Mouse (Mus musculus) midbrain, embryonic 12.5 days (tissue): ENCODE data around the gene Ttc13. TPM values are rescaled to one million over a fixed set of nuclear protein-coding genes. Genes with fewer than 3 reads are reported as not detected.
A peak's percentile ranks its signal among the peaks of the same experiment; 100 is the strongest.

Experiments used
- ATAC-seq: fragments of 200-750 bp; cut with Nextera tagmentation; 2 replicates; pipeline ENCODE4 v1.8.0; 2017; ENCODE audit warnings: low read depth, moderate TSS enrichment, moderate library complexity; ENCODE audit not compliant: low FRiP score
- H3K27ac ChIP-seq: fragments of 300-500 bp; sonication (generic); replicated peaks from 2 replicates; pipeline ENCODE4 v1.5.1; 2016; ENCODE audit warnings: mild to moderate bottlenecking
- H3K27me3 ChIP-seq: fragments of 300-500 bp; sonication (generic); 2 replicates; pipeline ENCODE4 v1.6.1; 2016; ENCODE audit warnings: mild to moderate bottlenecking
- H3K36me3 ChIP-seq: fragments of 300-500 bp; sonication (generic); 2 replicates; pipeline ENCODE4 v1.6.1; 2016
- H3K4me1 ChIP-seq: fragments of 300-500 bp; sonication (generic); 2 replicates; pipeline ENCODE4 v1.6.1; 2016
- H3K4me2 ChIP-seq: fragments of 300-500 bp; sonication (generic); replicated peaks from 2 replicates; pipeline ENCODE4 v1.6.1; 2016; ENCODE audit warnings: mild to moderate bottlenecking, moderate library complexity
- H3K4me3 ChIP-seq: fragments of 300-500 bp; sonication (generic); 2 replicates; pipeline ENCODE4 v1.5.1; 2016; ENCODE audit warnings: mild to moderate bottlenecking
- H3K9ac ChIP-seq: fragments of 300-500 bp; sonication (generic); replicated peaks from 2 replicates; pipeline ENCODE4 v1.6.1; 2016; ENCODE audit warnings: mild to moderate bottlenecking, moderate library complexity
- H3K9me3 ChIP-seq: fragments of 300-500 bp; sonication (generic); 2 replicates; pipeline ENCODE4 v1.6.1; 2016; ENCODE audit warnings: mild to moderate bottlenecking
- WGBS: fragments of 180-500 bp; shearing (Covaris S2); methylation state at CpG from one replicate; pipeline ENCODE4 v1.1.7; 2016; 5-methylcytosine and 5-hydroxymethylcytosine counted together
- polyA plus RNA-seq: library from polyadenylated mRNA; unstranded; fragments of >200 nt; fragmentation: Nextera tagmentation; extraction: Ambion mirVana; gene quantifications from 2 replicates; pipeline ENCODE4 v1.2.1, GENCODE M21; 2016

Ttc13 gene
- polyA plus RNA-seq, 1 experiment from 2014 or later = 66.6 TPM

GRCm38 (mm10) chr8:124651776-124652175 is 70.0 kb downstream of the Ttc13 start:
- Histone ChIP-seq H3K36me3 (0 out of 2 replicates have a peak, but pooled peaks cover 10% of the 10 kb centered on the region), H3K27ac (no peak overlapping the region), H3K4me3 (no peak overlapping the region), H3K4me1 (peaks cover 6% of the 10 kb centered on the region; the same call in 1 of the 2 replicates), H3K4me2 (no peak overlapping the region), H3K27me3 (no peaks in the 10 kb centered on the region), H3K9ac (no peak overlapping the region), H3K9me3 (no peaks in the 10 kb centered on the region)
- ATAC-seq = no peak
- 91% methylated on average over 20 of the region's 20 CpGs for WGBS

GRCm38 (mm10) chr8:124648311-124648710 is 73.5 kb downstream of the Ttc13 start:
- H3K9ac ChIP-seq = no peak overlapping the region
- no peaks in the 10 kb centered on the region for H3K27me3 ChIP-seq
- H3K4me1 ChIP-seq = peaks cover 16% of the 10 kb centered on the region; the same call in 1 of the 2 replicates
- no peak overlapping the region for H3K4me2 ChIP-seq
- no peaks in the 10 kb centered on the region for H3K9me3 ChIP-seq
- no peak for ATAC-seq
- peak overlapping the region; percentile 42; the same call in 1 of the 2 replicates for H3K27ac ChIP-seq
- peaks cover 16% of the 10 kb centered on the region; the same call in 1 of the 2 replicates for H3K36me3 ChIP-seq
- H3K4me3 ChIP-seq = no peak overlapping the region

DNA sequence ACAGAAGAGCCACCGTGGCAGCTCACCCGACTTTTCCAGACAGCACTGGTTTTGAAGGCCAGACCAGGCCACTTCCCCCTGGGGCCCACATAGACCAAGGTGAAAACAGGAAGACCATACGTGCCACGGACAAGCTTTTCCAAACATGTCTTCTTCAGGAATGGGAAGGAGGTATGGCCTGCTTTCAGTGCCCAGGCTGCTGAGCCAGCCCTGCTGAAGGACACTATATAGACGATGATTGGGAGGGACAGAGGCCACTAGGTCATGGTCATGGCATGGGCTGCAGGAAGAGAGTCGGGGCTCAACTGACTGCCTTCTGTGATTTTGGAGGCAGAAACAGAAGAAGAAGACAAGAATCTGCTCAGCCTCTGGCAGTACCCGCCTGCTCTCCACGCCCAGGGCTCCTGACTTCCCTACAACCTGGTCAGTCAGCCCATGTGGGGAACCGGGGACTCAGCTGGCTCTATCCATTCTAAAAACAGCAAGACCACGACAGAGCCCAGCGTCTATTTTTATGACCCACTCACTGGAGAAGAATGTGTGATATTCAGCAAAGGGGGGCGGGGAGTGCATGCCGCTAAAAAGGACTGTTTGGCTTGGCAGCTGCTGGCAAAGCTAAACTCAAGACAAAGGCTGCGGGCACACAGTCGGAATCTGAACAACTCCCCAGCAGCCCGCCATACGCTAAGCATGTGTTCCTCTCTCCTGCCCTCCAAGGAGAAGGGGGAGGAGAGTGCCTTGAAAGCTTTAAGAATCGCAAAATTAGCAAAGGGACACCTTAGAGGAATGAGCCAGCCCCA is 78.0 kb downstream of the Ttc13 start:
- no peak overlapping the region for H3K4me2 ChIP-seq
- H3K27me3 ChIP-seq = no peaks in the 10 kb centered on the region
- H3K4me3 ChIP-seq = no peak overlapping the region
- no peak for ATAC-seq
- peaks cover 24% of the 10 kb centered on the region for H3K36me3 ChIP-seq
- no peaks in the 10 kb centered on the region for H3K9me3 ChIP-seq
- WGBS = 70% methylated on average over 18 of the region's 18 CpGs
- peak overlapping the region; percentile 32; the same call in 1 of the 2 replicates for H3K27ac ChIP-seq
- H3K9ac ChIP-seq = no peak overlapping the region
- H3K4me1 ChIP-seq = peaks cover 16% of the 10 kb centered on the region; the same call in 1 of the 2 replicates

DNA sequence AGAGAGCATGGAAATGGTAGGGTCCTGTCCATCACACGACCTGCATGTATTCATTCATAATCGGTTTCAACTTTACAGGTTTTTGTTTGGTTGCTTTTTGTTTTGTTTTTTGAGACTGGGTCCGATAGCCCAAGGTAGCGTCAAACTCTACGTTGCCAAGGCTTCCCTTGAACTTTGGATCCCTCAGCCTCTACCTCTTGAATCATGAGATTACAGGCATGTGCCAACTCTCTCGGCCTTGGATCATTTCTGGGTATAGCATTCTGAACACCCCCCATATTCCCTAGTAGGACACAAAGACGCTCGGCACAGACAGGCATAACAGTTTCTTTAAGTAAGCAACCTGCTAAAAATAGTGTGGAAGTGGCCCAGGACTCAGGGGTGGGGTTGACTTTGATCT is 80.2 kb downstream of the Ttc13 start:
- Histone ChIP-seq H3K27me3 (no peaks in the 10 kb centered on the region), H3K4me3 (no peak overlapping the region), H3K4me2 (no peak overlapping the region), H3K36me3 (peaks cover 45% of the 10 kb centered on the region), H3K9me3 (no peaks in the 10 kb centered on the region), H3K4me1 (0 out of 2 replicates have a peak, but pooled peaks cover 10% of the 10 kb centered on the region), H3K9ac (no peak overlapping the region), H3K27ac (no peak overlapping the region)
- no peak for ATAC-seq
- 95% methylated on average over 8 of the region's 8 CpGs for WGBS

GRCm38 (mm10) chr8:124635247-124635502 is 86.6 kb downstream of the Ttc13 start:
- no peak overlapping the region for H3K4me3 ChIP-seq
- ATAC-seq = no peak
- H3K27ac ChIP-seq = no peak overlapping the region
- H3K4me2 ChIP-seq = no peak overlapping the region
- peaks cover 2% of the 10 kb centered on the region; the same call in 1 of the 2 replicates for H3K4me1 ChIP-seq
- no peaks in the 10 kb centered on the region for H3K27me3 ChIP-seq
- peaks cover 44% of the 10 kb centered on the region for H3K36me3 ChIP-seq
- H3K9ac ChIP-seq = no peak overlapping the region
- no peaks in the 10 kb centered on the region for H3K9me3 ChIP-seq
- WGBS = 87% methylated on average over 8 of the region's 8 CpGs

DNA sequence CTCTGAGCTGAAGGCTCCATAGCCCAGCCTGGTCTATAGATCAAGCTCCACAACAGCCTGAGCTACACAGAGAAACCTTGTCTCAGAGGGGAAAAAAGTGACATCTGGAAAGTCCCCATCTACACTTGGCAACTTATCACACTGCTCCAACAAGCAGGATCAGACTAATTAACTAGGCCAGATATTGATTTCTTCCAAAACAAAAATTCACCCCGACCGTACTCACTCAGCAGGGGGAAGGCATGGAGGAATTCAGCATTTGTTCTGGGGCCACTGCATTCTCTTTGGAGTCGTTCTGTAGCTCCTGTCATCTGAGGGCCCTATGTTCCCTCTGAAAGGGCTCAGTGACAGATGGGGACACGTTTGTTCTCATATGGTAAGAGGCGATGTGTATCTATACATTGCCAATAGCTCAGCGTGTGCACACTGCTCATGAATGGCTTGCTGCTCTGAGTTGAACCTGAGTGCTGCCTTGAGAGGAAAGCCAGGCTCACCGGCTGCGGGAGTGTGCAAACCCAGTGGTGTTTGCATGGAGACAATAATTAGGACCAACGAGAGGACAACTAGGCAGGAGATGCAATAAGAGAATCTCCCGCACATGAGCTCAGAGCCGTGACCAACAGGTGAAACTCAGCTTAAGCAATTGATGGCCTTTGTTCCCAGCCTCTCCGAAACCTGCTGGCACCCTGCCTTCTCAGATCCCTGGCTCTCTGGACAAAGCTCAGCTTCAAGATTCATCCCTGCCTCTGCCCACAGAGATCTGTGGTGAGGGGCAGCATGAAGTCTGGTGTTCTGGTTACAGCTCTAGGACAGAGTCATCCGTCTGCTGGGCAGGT is 87.2 kb downstream of the Ttc13 start:
- WGBS = 81% methylated on average over 13 of the region's 13 CpGs
- H3K4me1 ChIP-seq = peaks cover 2% of the 10 kb centered on the region; the same call in 1 of the 2 replicates
- H3K9ac ChIP-seq = no peak overlapping the region
- H3K36me3 ChIP-seq = peaks cover 40% of the 10 kb centered on the region
- H3K27me3 ChIP-seq = no peaks in the 10 kb centered on the region
- ATAC-seq = no peak
- no peak overlapping the region for H3K4me2 ChIP-seq
- no peaks in the 10 kb centered on the region for H3K9me3 ChIP-seq
- H3K27ac ChIP-seq = no peak overlapping the region
- H3K4me3 ChIP-seq = no peak overlapping the region

- Histone ChIP-seq H3K27ac (no peak overlapping the region), H3K36me3 (peaks cover 25% of the 10 kb centered on the region), H3K4me2 (no peak overlapping the region), H3K9ac (no peak overlapping the region), H3K4me3 (no peak overlapping the region), H3K4me1 (peaks cover 2% of the 10 kb centered on the region; the same call in 1 of the 2 replicates), H3K9me3 (no peaks in the 10 kb centered on the region), H3K27me3 (no peaks in the 10 kb centered on the region)
- WGBS = 87% methylated on average over 14 of the region's 14 CpGs
- ATAC-seq = no peak
Observed at GRCm38 (mm10) chr8:124633001-124633703, 88.6 kb downstream of the Ttc13 start.

GRCm38 (mm10) chr8:124631966-124632365 is 89.8 kb downstream of the Ttc13 start:
- Histone ChIP-seq H3K4me1 (peaks cover 2% of the 10 kb centered on the region; the same call in 1 of the 2 replicates), H3K9ac (no peak overlapping the region), H3K27ac (no peak overlapping the region), H3K27me3 (no peaks in the 10 kb centered on the region), H3K4me2 (no peak overlapping the region), H3K36me3 (peaks cover 13% of the 10 kb centered on the region), H3K4me3 (no peak overlapping the region), H3K9me3 (no peaks in the 10 kb centered on the region)
- 46% methylated on average over 7 of the region's 7 CpGs for WGBS
- no peak for ATAC-seq

DNA sequence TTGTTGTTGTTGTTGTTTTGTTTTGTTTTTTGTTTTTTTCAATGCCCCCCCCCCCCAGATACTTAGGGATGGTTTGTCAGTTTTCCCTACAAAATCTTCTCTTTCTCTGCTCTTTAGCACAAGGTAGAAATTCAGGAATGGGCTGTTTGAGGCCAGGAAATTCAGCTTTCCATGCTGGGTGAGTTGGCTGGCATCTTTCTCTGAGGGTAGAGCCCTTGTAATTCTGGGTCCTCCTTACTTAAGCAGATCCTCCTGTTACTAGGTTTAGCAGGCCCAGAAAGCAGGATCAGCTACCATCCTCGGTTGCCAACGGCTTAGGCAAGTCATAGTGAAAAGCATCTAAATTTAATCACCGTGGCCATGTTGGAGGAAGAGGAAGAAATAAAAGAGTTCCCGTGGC is 90.9 kb downstream of the Ttc13 start:
- no peak for ATAC-seq
- WGBS = 78% methylated on average over 4 of the region's 4 CpGs

DNA sequence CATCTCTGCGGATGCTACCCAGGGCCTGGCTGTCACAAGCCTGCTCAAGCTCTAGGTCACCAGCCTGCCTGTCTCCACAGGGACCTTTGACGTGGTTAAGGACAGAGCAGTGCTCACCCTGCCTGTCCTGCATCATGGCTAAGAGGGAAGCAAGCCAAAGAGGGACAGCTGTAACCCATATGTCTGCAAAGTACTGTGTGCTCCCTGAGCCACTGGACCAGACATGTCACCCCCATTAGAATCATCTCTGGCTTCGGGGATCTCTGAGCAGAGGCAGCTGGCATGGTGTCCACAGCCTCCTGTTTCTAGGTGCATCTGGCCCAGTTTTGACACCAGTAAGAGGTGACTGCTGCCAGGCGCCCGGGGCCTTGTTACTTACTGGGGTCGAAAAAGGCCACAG is 91.3 kb downstream of the Ttc13 start:
- no peak overlapping the region for H3K4me2 ChIP-seq
- 86% methylated on average over 6 of the region's 6 CpGs for WGBS
- H3K9ac ChIP-seq = no peak overlapping the region
- H3K36me3 ChIP-seq = no peaks in the 10 kb centered on the region
- no peak overlapping the region for H3K4me3 ChIP-seq
- no peak for ATAC-seq
- no peaks in the 10 kb centered on the region for H3K27me3 ChIP-seq
- H3K4me1 ChIP-seq = peaks cover 2% of the 10 kb centered on the region; the same call in 1 of the 2 replicates
- H3K27ac ChIP-seq = no peak overlapping the region
- H3K9me3 ChIP-seq = no peaks in the 10 kb centered on the region

More for the DNA sequence above, 90.9 kb downstream of the Ttc13 start:
- Histone ChIP-seq H3K4me3 (no peak overlapping the region), H3K9ac (no peak overlapping the region), H3K4me2 (no peak overlapping the region), H3K36me3 (0 out of 2 replicates have a peak, but pooled peaks cover 2% of the 10 kb centered on the region), H3K4me1 (peaks cover 2% of the 10 kb centered on the region; the same call in 1 of the 2 replicates), H3K27ac (no peak overlapping the region), H3K27me3 (no peaks in the 10 kb centered on the region), H3K9me3 (no peaks in the 10 kb centered on the region)

DNA sequence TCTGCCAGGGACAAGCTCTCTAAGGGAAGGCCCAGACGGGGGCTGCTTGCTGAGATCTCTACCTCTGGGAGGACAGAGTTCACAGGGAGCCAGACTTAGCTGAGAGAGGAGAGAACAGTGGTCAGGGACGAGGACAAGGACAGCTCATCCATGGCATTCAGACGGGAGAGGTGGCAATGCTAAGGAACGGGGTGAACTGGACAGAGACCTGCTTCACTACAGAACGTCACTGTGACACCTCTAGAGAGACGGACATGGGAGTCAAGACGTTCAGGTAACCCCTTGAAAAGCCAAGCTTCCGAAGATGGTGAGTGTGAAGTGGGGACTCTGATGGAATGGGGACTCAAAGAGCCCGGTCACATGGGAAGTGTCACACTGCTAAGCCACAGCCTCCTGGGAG is 95.5 kb downstream of the Ttc13 start:
- no peaks in the 10 kb centered on the region for H3K9me3 ChIP-seq
- no peaks in the 10 kb centered on the region for H3K36me3 ChIP-seq
- H3K4me2 ChIP-seq = no peak overlapping the region
- no peak overlapping the region for H3K9ac ChIP-seq
- ATAC-seq = no peak
- WGBS = 84% methylated on average over 9 of the region's 9 CpGs
- H3K4me1 ChIP-seq = peaks cover 8% of the 10 kb centered on the region; the same call in 1 of the 2 replicates
- H3K27ac ChIP-seq = no peak overlapping the region
- no peaks in the 10 kb centered on the region for H3K27me3 ChIP-seq
- no peak overlapping the region for H3K4me3 ChIP-seq
